Mouse (Mus musculus) heart, adult 2 months (tissue): ENCODE measurements around the gene Olfr556.

Source experiments
- CTCF ChIP-seq: fragments of 200-600 bp; IDR thresholded peaks from 2 replicates; pipeline ENCODE4 v1.8.1; 2022; ENCODE audit warnings: antibody characterized with exemption, mild to moderate bottlenecking, moderate library complexity
- POLR2A ChIP-seq: fragments of 200-500 bp; IDR thresholded peaks from 2 replicates; pipeline ENCODE4 v1.6.1; 2011; ENCODE audit warnings: mild to moderate bottlenecking, low read depth, low read length, control low read depth; ENCODE audit not compliant: insufficient read depth

DNA sequence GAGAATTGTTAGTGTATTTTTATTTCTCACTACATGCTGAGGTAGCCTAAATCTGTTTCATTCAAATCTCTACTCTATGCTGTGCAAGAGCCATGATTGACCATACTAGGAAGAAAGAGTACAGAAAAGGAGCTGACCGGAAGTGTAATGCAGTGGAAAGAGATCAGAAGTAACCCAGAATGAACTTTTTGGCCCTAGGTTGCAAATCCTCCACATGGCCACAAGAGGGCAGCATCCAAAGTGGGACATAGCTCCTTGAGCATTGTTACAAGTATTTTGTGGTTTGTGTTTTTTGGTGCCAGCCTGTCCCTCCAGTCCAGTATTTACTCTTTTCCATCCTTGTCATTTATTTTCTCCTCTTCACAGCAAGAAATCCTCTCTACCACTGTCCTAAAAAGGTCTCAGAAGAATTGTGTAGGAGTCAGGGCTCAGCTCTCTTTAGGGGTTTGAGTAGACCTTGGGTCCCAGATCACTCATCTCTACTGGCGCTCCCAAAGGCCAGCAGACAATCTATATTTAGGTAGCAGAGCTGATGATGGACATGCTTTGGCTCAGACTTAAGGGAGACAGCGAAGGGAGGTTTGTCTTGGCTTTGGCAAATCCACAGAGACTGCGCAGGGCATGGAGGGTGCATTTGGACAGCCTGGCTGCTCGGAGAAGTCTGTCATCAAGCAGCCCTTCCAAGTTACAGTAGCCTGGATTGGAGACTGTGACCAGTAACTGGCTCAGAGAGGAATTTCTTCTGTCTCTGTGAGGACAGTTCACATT lies 30.8 kb downstream of the Olfr556 start, which contains the start of gene Olfr557:
- peak; percentile 89 for TF ChIP-seq CTCF
- TF ChIP-seq POLR2A: no peak
